Mouse (Mus musculus) megakaryocyte, embryonic 14.5 days (primary cell): ENCODE measurements around the gene Hif1an.

Source experiments
- FLI1 ChIP-seq: IDR thresholded peaks from 2 replicates; pipeline ENCODE4 v1.6.1; 2012; ENCODE audit warnings: low read length, inconsistent platforms, mixed read lengths
- GATA1 ChIP-seq: IDR thresholded peaks from 3 replicates; pipeline ENCODE4 v1.6.1; 2012; ENCODE audit warnings: mixed read lengths, low read length, inconsistent platforms, borderline replicate concordance

DNA sequence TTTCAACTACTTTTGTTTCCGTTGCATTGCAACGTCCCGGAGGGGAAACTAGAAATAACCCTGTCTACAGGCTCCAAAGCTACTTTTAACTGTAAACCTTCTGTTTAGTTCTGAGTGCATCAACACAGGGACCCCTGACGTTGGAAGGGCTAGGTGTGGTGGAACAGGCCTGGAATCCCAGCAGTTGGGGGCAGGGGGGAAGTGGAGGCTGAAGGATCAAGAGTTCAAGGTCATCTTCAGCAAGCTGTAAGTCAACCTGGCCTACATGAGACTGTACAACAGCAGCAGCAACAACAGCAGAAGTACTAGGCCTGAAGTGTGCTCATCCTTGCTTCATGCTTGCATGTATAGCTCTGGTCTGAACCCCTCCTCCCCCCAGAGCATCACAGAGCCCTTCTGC is 25.4 kb downstream of the Hif1an start:
- TF ChIP-seq GATA1: no peak
- TF ChIP-seq FLI1: no peak
